Mouse (Mus musculus): ENCODE data around the gene Pip5k1a. TPM values are rescaled to one million over a fixed set of nuclear protein-coding genes. Genes with fewer than 3 reads are reported as not detected.
A peak's percentile ranks its signal among the peaks of the same experiment; 100 is the strongest.
"Not testable (repeated sequence)": the region's sequence is repeated elsewhere in the genome, so short reads cannot be mapped to it uniquely, and the experiment has no call there.

Gene Pip5k1a
- polyA plus RNA-seq, 1 experiment from 2014 or later = 19.5 TPM

GRCm38 (mm10) chr3:95136336-95136735, 29.6 kb upstream of the Pip5k1a start:
- H3K27me3 ChIP-seq (ENCODE audit: control insufficient read depth, insufficient read depth, low read depth, low read length) = no peaks in the 10 kb centered on the region
- no peak overlapping the region for H3K9ac ChIP-seq (ENCODE audit: low read length)
- no peak overlapping the region for H3K27ac ChIP-seq (ENCODE audit: low read length)
- H3K4me2 ChIP-seq (ENCODE audit: low read depth, low read length) = no peak overlapping the region
- peaks cover 7% of the 10 kb centered on the region for H3K36me3 ChIP-seq (ENCODE audit: control insufficient read depth, insufficient read depth, low read length)
- H3K4me1 ChIP-seq (replicated peaks; ENCODE audit: control insufficient read depth, insufficient read depth, low read length) = peaks cover 12% of the 10 kb centered on the region
- WGBS = 83% methylated on average over 3 of the region's 3 CpGs
- H3K4me3 ChIP-seq (ENCODE audit: low read length) = no peak overlapping the region
- no peak for ATAC-seq (ENCODE audit: low read depth)
- no peaks in the 10 kb centered on the region for H3K9me3 ChIP-seq (ENCODE audit: control insufficient read depth, low read length)

GRCm38 (mm10) chr3:95135433-95136052, 28.8 kb upstream of the Pip5k1a start:
- H3K36me3 ChIP-seq (ENCODE audit: control insufficient read depth, insufficient read depth, low read length) = peaks cover 2% of the 10 kb centered on the region
- peak overlapping the region; percentile 46 for H3K4me3 ChIP-seq (ENCODE audit: low read length)
- 70% methylated on average over 7 of the region's 7 CpGs for WGBS
- H3K4me1 ChIP-seq (replicated peaks; ENCODE audit: control insufficient read depth, insufficient read depth, low read length) = peaks cover 12% of the 10 kb centered on the region
- no peaks in the 10 kb centered on the region for H3K9me3 ChIP-seq (ENCODE audit: control insufficient read depth, low read length)
- no peak overlapping the region for H3K27ac ChIP-seq (ENCODE audit: low read length)
- H3K4me2 ChIP-seq (ENCODE audit: low read depth, low read length) = peak overlapping the region; percentile 65
- H3K9ac ChIP-seq (ENCODE audit: low read length) = no peak overlapping the region
- no peaks in the 10 kb centered on the region for H3K27me3 ChIP-seq (ENCODE audit: control insufficient read depth, insufficient read depth, low read depth, low read length)
- no peak for ATAC-seq (ENCODE audit: low read depth)

- Histone ChIP-seq H3K27ac (ENCODE audit: low read length) (peak overlapping the region; percentile 33; the same call in 1 of the 2 replicates), H3K4me3 (ENCODE audit: low read length) (peak overlapping the region; percentile 46), H3K4me2 (ENCODE audit: low read depth, low read length) (peak overlapping the region; percentile 65), H3K27me3 (ENCODE audit: control insufficient read depth, insufficient read depth, low read depth, low read length) (no peaks in the 10 kb centered on the region), H3K4me1 (replicated peaks; ENCODE audit: control insufficient read depth, insufficient read depth, low read length) (peaks cover 12% of the 10 kb centered on the region), H3K9ac (ENCODE audit: low read length) (peak overlapping the region; percentile 55), H3K9me3 (ENCODE audit: control insufficient read depth, low read length) (no peaks in the 10 kb centered on the region), H3K36me3 (ENCODE audit: control insufficient read depth, insufficient read depth, low read length) (peaks cover 2% of the 10 kb centered on the region)
- ATAC-seq (ENCODE audit: low read depth) = peak; percentile 32; the same call in 1 of the 2 replicates
- WGBS = 13% methylated on average over 6 of the region's 6 CpGs
Observed at GRCm38 (mm10) chr3:95135023-95135422, 28.3 kb upstream of the Pip5k1a start.

- WGBS = no CpG with 5 or more reads among the region's 12 CpGs
- not testable (repeated sequence) for H3K36me3 ChIP-seq (ENCODE audit: control insufficient read depth, insufficient read depth, low read length); H3K27me3 ChIP-seq (ENCODE audit: control insufficient read depth, insufficient read depth, low read depth, low read length); H3K27ac ChIP-seq (ENCODE audit: low read length); H3K9ac ChIP-seq (ENCODE audit: low read length); H3K4me2 ChIP-seq (ENCODE audit: low read depth, low read length); H3K9me3 ChIP-seq (ENCODE audit: control insufficient read depth, low read length)
- peak; percentile 29 for ATAC-seq (ENCODE audit: low read depth)
- Histone ChIP-seq H3K4me1 (replicated peaks; ENCODE audit: control insufficient read depth, insufficient read depth, low read length) (peaks cover 12% of the 10 kb centered on the region), H3K4me3 (ENCODE audit: low read length) (peak overlapping the region; percentile 83)
Observed at GRCm38 (mm10) chr3:95134133-95134532, 27.4 kb upstream of the Pip5k1a start.

GRCm38 (mm10) chr3:95133680-95134101, 27.0 kb upstream of the Pip5k1a start, which contains the start of the genes Scnm1 and Lysmd1:
TSS of gene Scnm1 (minus strand) at chr3:95134011.
TSS of gene Lysmd1 (plus strand) at chr3:95134088.
- Histone ChIP-seq H3K36me3 (ENCODE audit: control insufficient read depth, insufficient read depth, low read length) (peaks cover 2% of the 10 kb centered on the region), H3K4me3 (ENCODE audit: low read length) (peak within 1 kb of the TSS; percentile 83), H3K9ac (ENCODE audit: low read length) (peak within 1 kb of the TSS; percentile 82), H3K9me3 (ENCODE audit: control insufficient read depth, low read length) (no peaks in the 10 kb centered on the region), H3K27ac (ENCODE audit: low read length) (peak within 1 kb of the TSS; percentile 41), H3K27me3 (ENCODE audit: control insufficient read depth, insufficient read depth, low read depth, low read length) (no peaks in the 10 kb centered on the region), H3K4me1 (replicated peaks; ENCODE audit: control insufficient read depth, insufficient read depth, low read length) (peaks cover 12% of the 10 kb centered on the region), H3K4me2 (ENCODE audit: low read depth, low read length) (peak within 1 kb of the TSS; percentile 78)
- ATAC-seq (ENCODE audit: low read depth) = peak; percentile 96
- WGBS = under 1% methylated on average over 20 of the region's 20 CpGs

GRCm38 (mm10) chr3:95133176-95133575, 26.4 kb upstream of the Pip5k1a start:
- Histone ChIP-seq H3K4me3 (ENCODE audit: low read length) (peak overlapping the region; percentile 83), H3K27me3 (ENCODE audit: control insufficient read depth, insufficient read depth, low read depth, low read length) (no peaks in the 10 kb centered on the region), H3K9ac (ENCODE audit: low read length) (peak overlapping the region; percentile 82), H3K9me3 (ENCODE audit: control insufficient read depth, low read length) (no peaks in the 10 kb centered on the region), H3K4me2 (ENCODE audit: low read depth, low read length) (peak overlapping the region; percentile 78), H3K4me1 (replicated peaks; ENCODE audit: control insufficient read depth, insufficient read depth, low read length) (peaks cover 12% of the 10 kb centered on the region), H3K27ac (ENCODE audit: low read length) (peak overlapping the region; percentile 41), H3K36me3 (ENCODE audit: control insufficient read depth, insufficient read depth, low read length) (peaks cover 2% of the 10 kb centered on the region)
- 44% methylated on average over 11 of the region's 11 CpGs for WGBS
- no peak for ATAC-seq (ENCODE audit: low read depth)

- not testable (repeated sequence) for ATAC-seq (ENCODE audit: low read depth); H3K27me3 ChIP-seq (ENCODE audit: control insufficient read depth, insufficient read depth, low read depth, low read length); H3K27ac ChIP-seq (ENCODE audit: low read length); H3K36me3 ChIP-seq (ENCODE audit: control insufficient read depth, insufficient read depth, low read length); H3K4me2 ChIP-seq (ENCODE audit: low read depth, low read length); H3K9ac ChIP-seq (ENCODE audit: low read length); H3K9me3 ChIP-seq (ENCODE audit: control insufficient read depth, low read length); H3K4me3 ChIP-seq (ENCODE audit: low read length)
- 83% methylated on average over 2 of the region's 2 CpGs for WGBS
- H3K4me1 ChIP-seq (replicated peaks; ENCODE audit: control insufficient read depth, insufficient read depth, low read length) = peaks cover 12% of the 10 kb centered on the region
Observed at GRCm38 (mm10) chr3:95132389-95132788, 25.7 kb upstream of the Pip5k1a start.

- no peak overlapping the region for H3K9ac ChIP-seq (ENCODE audit: low read length)
- no peak overlapping the region for H3K27ac ChIP-seq (ENCODE audit: low read length)
Observed at GRCm38 (mm10) chr3:95130081-95130480, 23.4 kb upstream of the Pip5k1a start.

GRCm38 (mm10) chr3:95129226-95129651, 22.5 kb upstream of the Pip5k1a start:
- H3K9ac ChIP-seq (ENCODE audit: low read length) = no peak overlapping the region
- H3K36me3 ChIP-seq (ENCODE audit: control insufficient read depth, insufficient read depth, low read length) = peaks cover 2% of the 10 kb centered on the region
- H3K4me3 ChIP-seq (ENCODE audit: low read length) = no peak overlapping the region
- H3K9me3 ChIP-seq (ENCODE audit: control insufficient read depth, low read length) = no peaks in the 10 kb centered on the region
- ATAC-seq (ENCODE audit: low read depth) = no peak
- H3K4me1 ChIP-seq (replicated peaks; ENCODE audit: control insufficient read depth, insufficient read depth, low read length) = peaks cover 16% of the 10 kb centered on the region
- H3K27ac ChIP-seq (ENCODE audit: low read length) = no peak overlapping the region
- no peaks in the 10 kb centered on the region for H3K27me3 ChIP-seq (ENCODE audit: control insufficient read depth, insufficient read depth, low read depth, low read length)
- 45% methylated on average over 6 of the region's 6 CpGs for WGBS
- no peak overlapping the region for H3K4me2 ChIP-seq (ENCODE audit: low read depth, low read length)

More at GRCm38 (mm10) chr3:95130081-95130480, 23.4 kb upstream of the Pip5k1a start:
- Histone ChIP-seq H3K4me3 (ENCODE audit: low read length) (no peak overlapping the region), H3K36me3 (ENCODE audit: control insufficient read depth, insufficient read depth, low read length) (peaks cover 2% of the 10 kb centered on the region), H3K4me2 (ENCODE audit: low read depth, low read length) (no peak overlapping the region), H3K27me3 (ENCODE audit: control insufficient read depth, insufficient read depth, low read depth, low read length) (no peaks in the 10 kb centered on the region), H3K9me3 (ENCODE audit: control insufficient read depth, low read length) (no peaks in the 10 kb centered on the region), H3K4me1 (replicated peaks; ENCODE audit: control insufficient read depth, insufficient read depth, low read length) (peaks cover 9% of the 10 kb centered on the region)
- WGBS = 69% methylated on average over 5 of the region's 5 CpGs
- no peak for ATAC-seq (ENCODE audit: low read depth)
